Mouse (Mus musculus) frontal cortex, postnatal 25 days (tissue): ENCODE measurements around the gene Igsf6.
"Not testable (repeated sequence)": the region's sequence is repeated elsewhere in the genome, so short reads cannot be mapped to it uniquely, and the experiment has no call there.

Experiments used
- DNase-seq, 2 experiments: peaks; one replicate each; pipeline ENCODE4 v3.0.0; 2022; ENCODE audit warnings: low spot score in 2 of 2

The Igsf6 gene

GRCm38 (mm10) chr7:121059477-121060218 is 14.7 kb downstream of the Igsf6 start:
- no peak for DNase-seq

GRCm38 (mm10) chr7:121053071-121053470 is 21.3 kb downstream of the Igsf6 start:
- no peak for DNase-seq

GRCm38 (mm10) chr7:121047624-121048023 is 26.7 kb downstream of the Igsf6 start:
- DNase-seq, result no peak

GRCm38 (mm10) chr7:121045671-121046453 is 28.5 kb downstream of the Igsf6 start:
- no peak for DNase-seq

GRCm38 (mm10) chr7:121044251-121044650 is 30.1 kb downstream of the Igsf6 start:
- DNase-seq, result no peak

- DNase-seq, result no peak
Measured at GRCm38 (mm10) chr7:121043510-121043909, 30.9 kb downstream of the Igsf6 start.

- DNase-seq, result no peak
Measured at GRCm38 (mm10) chr7:121043004-121043403, 31.4 kb downstream of the Igsf6 start.

GRCm38 (mm10) chr7:121041989-121042388 is 32.4 kb downstream of the Igsf6 start:
- no peak for DNase-seq

GRCm38 (mm10) chr7:121040595-121040994 is 33.8 kb downstream of the Igsf6 start:
- no peak for DNase-seq

- DNase-seq, result peak; percentile 11 to 19
Measured at GRCm38 (mm10) chr7:121035161-121035721, 39.1 kb downstream of the Igsf6 start.

- DNase-seq, result peak; percentile 26 to 45
Measured at GRCm38 (mm10) chr7:121034701-121035141, 39.7 kb downstream of the Igsf6 start.

GRCm38 (mm10) chr7:121033856-121034652 is 40.3 kb downstream of the Igsf6 start, which contains the start of gene Mettl9:
Gene Mettl9, plus strand, starts transcription at chr7:121034445.
- peak; percentile 83 to 85 for DNase-seq

GRCm38 (mm10) chr7:121029947-121030346 is 44.4 kb downstream of the Igsf6 start:
- not testable (repeated sequence) for DNase-seq

GRCm38 (mm10) chr7:121026300-121026699 is 48.1 kb downstream of the Igsf6 start:
- no peak for DNase-seq

GRCm38 (mm10) chr7:121025221-121026008 is 49.0 kb downstream of the Igsf6 start:
- no peak for DNase-seq

- no peak for DNase-seq
Measured at GRCm38 (mm10) chr7:121020277-121020676, 54.1 kb downstream of the Igsf6 start.

- DNase-seq, result no peak
Measured at GRCm38 (mm10) chr7:121018778-121019177, 55.6 kb downstream of the Igsf6 start.

- DNase-seq, result no peak
Measured at GRCm38 (mm10) chr7:121014486-121014885, 59.9 kb downstream of the Igsf6 start.
